Mouse (Mus musculus) hindbrain, embryonic 12.5 days (tissue): ENCODE measurements around the gene Slc4a4. TPM values are rescaled to one million over a fixed set of nuclear protein-coding genes. Genes with fewer than 3 reads are reported as not detected.

Source experiments
- ATAC-seq: fragments of 200-750 bp; cut with Nextera tagmentation; 2 replicates; pipeline ENCODE4 v1.8.0; 2017; ENCODE audit warnings: moderate TSS enrichment; ENCODE audit not compliant: low FRiP score
- H3K27ac ChIP-seq: fragments of 300-500 bp; sonication (generic); 2 replicates; pipeline ENCODE4 v1.5.1; 2016; ENCODE audit warnings: mild to moderate bottlenecking
- H3K27me3 ChIP-seq: fragments of 300-500 bp; sonication (generic); 2 replicates; pipeline ENCODE4 v1.6.1; 2016; ENCODE audit warnings: mild to moderate bottlenecking
- H3K36me3 ChIP-seq: fragments of 300-500 bp; sonication (generic); 2 replicates; pipeline ENCODE4 v1.6.1; 2016; ENCODE audit warnings: mild to moderate bottlenecking
- H3K4me1 ChIP-seq: fragments of 300-500 bp; sonication (generic); 2 replicates; pipeline ENCODE4 v1.6.1; 2016
- H3K4me2 ChIP-seq: fragments of 300-500 bp; sonication (generic); replicated peaks from 2 replicates; pipeline ENCODE4 v1.6.1; 2016; ENCODE audit warnings: mild to moderate bottlenecking
- H3K4me3 ChIP-seq: fragments of 300-500 bp; sonication (generic); 2 replicates; pipeline ENCODE4 v1.5.1; 2016; ENCODE audit warnings: mild to moderate bottlenecking
- H3K9ac ChIP-seq: fragments of 300-500 bp; sonication (generic); 2 replicates; pipeline ENCODE4 v1.6.1; 2016; ENCODE audit warnings: mild to moderate bottlenecking, moderate library complexity
- H3K9me3 ChIP-seq: fragments of 300-500 bp; sonication (generic); replicated peaks from 2 replicates; pipeline ENCODE4 v1.6.1; 2016; ENCODE audit warnings: mild to moderate bottlenecking
- WGBS: fragments of 180-500 bp; shearing (Covaris S2); methylation state at CpG from one replicate; pipeline ENCODE4 v1.1.7; 2016; 5-methylcytosine and 5-hydroxymethylcytosine counted together
- polyA plus RNA-seq: library from polyadenylated mRNA; unstranded; fragments of >200 nt; fragmentation: Nextera tagmentation; extraction: Ambion mirVana; gene quantifications from 2 replicates; pipeline ENCODE4 v1.2.1, GENCODE M21; 2016

Gene Slc4a4
- polyA plus RNA-seq, 1 experiment from 2014 or later, result 3.2 TPM

GRCm38 (mm10) chr5:88945661-88946339, 59.2 kb downstream of the Slc4a4 start:
- WGBS, result 63% methylated on average over 10 of the region's 10 CpGs

GRCm38 (mm10) chr5:88950337-88950736, 63.7 kb downstream of the Slc4a4 start:
- Histone ChIP-seq H3K27ac (no peak overlapping the region), H3K36me3 (no peaks in the 10 kb centered on the region), H3K9ac (no peak overlapping the region), H3K4me1 (no peaks in the 10 kb centered on the region), H3K4me3 (no peak overlapping the region), H3K4me2 (no peak overlapping the region), H3K27me3 (no peaks in the 10 kb centered on the region), H3K9me3 (no peaks in the 10 kb centered on the region)
- 95% methylated on average over 7 of the region's 7 CpGs for WGBS
- ATAC-seq, result no peak

More at GRCm38 (mm10) chr5:88945661-88946339, 59.2 kb downstream of the Slc4a4 start:
- Histone ChIP-seq H3K4me1 (no peaks in the 10 kb centered on the region), H3K27ac (no peak overlapping the region), H3K4me3 (no peak overlapping the region), H3K36me3 (no peaks in the 10 kb centered on the region), H3K9ac (no peak overlapping the region), H3K27me3 (no peaks in the 10 kb centered on the region), H3K9me3 (no peaks in the 10 kb centered on the region), H3K4me2 (no peak overlapping the region)
- no peak for ATAC-seq

GRCm38 (mm10) chr5:88952757-88953577, 66.3 kb downstream of the Slc4a4 start:
- Histone ChIP-seq H3K36me3 (no peaks in the 10 kb centered on the region), H3K27me3 (no peaks in the 10 kb centered on the region), H3K4me3 (no peak overlapping the region), H3K4me2 (no peak overlapping the region), H3K4me1 (no peaks in the 10 kb centered on the region), H3K9me3 (no peaks in the 10 kb centered on the region), H3K27ac (no peak overlapping the region), H3K9ac (no peak overlapping the region)
- no peak for ATAC-seq
- WGBS, result 84% methylated on average over 17 of the region's 17 CpGs

DNA sequence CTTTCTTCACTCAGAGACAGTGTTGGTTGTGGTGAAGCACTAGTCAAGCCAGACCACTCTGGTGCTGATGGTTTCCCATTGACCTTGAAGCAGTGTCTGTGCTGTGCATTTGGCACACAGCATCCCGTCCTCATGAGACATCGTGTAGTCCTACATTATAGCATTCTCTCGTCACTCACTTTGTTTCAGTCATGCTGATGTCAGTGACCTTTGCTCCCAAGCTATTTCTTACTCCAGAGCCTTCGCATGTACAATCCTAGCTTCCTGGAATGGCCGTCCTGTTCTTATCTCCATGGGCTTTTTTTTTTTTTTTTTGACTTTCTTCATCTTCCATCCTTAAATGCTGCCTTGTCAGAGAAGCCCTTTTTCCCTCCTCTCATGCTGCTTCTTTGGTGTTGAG, 71.1 kb downstream of the Slc4a4 start:
- no peak overlapping the region for H3K4me2 ChIP-seq
- H3K27me3 ChIP-seq, result no peaks in the 10 kb centered on the region
- H3K27ac ChIP-seq, result no peak overlapping the region
- H3K4me1 ChIP-seq, result no peaks in the 10 kb centered on the region
- ATAC-seq, result no peak
- no peaks in the 10 kb centered on the region for H3K36me3 ChIP-seq
- H3K9ac ChIP-seq, result no peak overlapping the region
- no peak overlapping the region for H3K4me3 ChIP-seq
- no peaks in the 10 kb centered on the region for H3K9me3 ChIP-seq
- 79% methylated on average over 5 of the region's 5 CpGs for WGBS

DNA sequence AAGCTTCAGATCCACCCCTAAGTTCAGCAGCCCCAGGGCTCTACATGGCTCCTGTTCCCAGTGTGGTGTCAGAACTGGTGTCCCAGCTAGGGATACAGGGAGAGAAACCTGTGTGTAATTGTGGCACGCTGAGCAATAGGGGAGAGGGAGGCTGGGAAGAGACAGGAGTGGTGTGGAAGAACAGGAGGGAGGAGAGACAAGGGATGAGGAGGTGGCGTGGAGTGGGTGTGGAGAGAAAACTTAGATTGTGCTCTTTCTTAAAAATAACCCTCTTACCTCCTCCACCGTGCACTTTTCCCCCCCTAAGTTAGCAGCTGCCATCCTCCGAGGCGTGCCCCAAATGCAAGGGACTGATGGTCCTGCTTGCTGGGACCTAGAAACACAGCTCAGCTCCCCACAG, 72.3 kb downstream of the Slc4a4 start:
- Histone ChIP-seq H3K4me1 (no peaks in the 10 kb centered on the region), H3K9ac (no peak overlapping the region), H3K27ac (no peak overlapping the region), H3K27me3 (no peaks in the 10 kb centered on the region), H3K4me2 (no peak overlapping the region), H3K4me3 (no peak overlapping the region), H3K9me3 (no peaks in the 10 kb centered on the region), H3K36me3 (no peaks in the 10 kb centered on the region)
- WGBS, result 88% methylated on average over 5 of the region's 5 CpGs
- no peak for ATAC-seq

- WGBS, result 62% methylated on average over 6 of the region's 6 CpGs
- ATAC-seq, result no peak
Measured at GRCm38 (mm10) chr5:88959412-88959811, 72.8 kb downstream of the Slc4a4 start.

DNA sequence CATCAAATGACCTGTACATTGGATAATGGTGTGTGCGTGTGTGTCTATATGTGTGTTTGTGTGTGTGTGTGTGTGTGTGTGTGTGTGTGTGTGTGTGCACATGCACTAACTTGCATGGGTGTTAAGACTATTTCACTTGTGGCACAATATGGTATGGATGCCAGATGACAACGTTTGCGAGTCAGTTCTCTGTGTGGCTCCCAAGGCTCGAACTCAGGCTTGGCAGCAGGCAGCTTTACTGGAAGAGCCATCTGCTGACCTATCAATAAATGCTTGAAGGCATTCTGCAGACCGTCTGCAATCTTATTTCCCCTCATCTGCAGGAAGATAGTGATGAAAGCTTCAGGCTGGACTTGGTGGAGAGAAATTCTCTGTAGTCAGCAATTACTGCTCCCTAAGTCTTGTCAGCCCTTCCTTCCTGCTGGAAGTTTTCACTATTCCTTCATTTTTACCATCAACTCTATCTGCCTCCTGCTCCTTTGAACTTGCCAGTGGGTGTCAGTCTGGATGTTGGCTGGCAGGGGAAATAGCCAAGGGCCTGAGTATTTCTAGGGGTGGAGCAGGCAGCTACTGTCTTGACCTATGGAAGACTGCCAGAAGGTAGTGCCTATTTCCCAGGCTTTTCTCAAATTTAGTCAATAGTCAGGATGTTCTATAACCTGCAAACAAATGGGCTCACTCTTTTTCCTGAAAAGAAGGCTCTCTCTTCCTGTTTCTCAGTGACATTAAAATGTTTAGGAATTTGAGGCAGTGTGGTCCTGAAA, 73.9 kb downstream of the Slc4a4 start:
- Histone ChIP-seq H3K9me3 (no peaks in the 10 kb centered on the region), H3K36me3 (no peaks in the 10 kb centered on the region), H3K27me3 (no peaks in the 10 kb centered on the region), H3K27ac (no peak overlapping the region), H3K9ac (no peak overlapping the region), H3K4me1 (no peaks in the 10 kb centered on the region), H3K4me3 (no peak overlapping the region), H3K4me2 (no peak overlapping the region)
- no peak for ATAC-seq
- WGBS, result 89% methylated on average over 5 of the region's 5 CpGs

More at GRCm38 (mm10) chr5:88959412-88959811, 72.8 kb downstream of the Slc4a4 start:
- Histone ChIP-seq H3K27me3 (no peaks in the 10 kb centered on the region), H3K4me2 (no peak overlapping the region), H3K4me1 (no peaks in the 10 kb centered on the region), H3K36me3 (no peaks in the 10 kb centered on the region), H3K9me3 (no peaks in the 10 kb centered on the region), H3K9ac (no peak overlapping the region), H3K4me3 (no peak overlapping the region), H3K27ac (no peak overlapping the region)

DNA sequence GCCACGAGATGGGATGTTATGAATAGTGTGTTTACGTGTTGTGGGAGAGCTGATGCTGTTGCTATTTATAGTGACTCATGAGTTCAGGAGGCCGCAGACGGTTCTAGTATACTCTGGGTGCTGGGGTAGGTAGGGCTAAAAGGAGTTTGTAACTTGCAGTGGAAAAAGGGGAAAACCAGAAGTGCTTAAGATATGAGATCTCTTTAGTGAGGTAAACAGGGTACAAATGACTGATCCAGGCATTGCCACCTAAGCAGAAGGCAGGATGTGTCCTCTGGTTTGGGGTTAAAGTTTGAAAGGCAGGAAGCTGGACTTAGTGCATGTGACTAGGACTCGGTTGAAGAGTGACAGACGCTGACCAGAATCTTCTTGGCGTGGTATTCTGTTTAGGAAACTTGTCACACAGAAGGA, 74.7 kb downstream of the Slc4a4 start:
- H3K4me1 ChIP-seq, result no peaks in the 10 kb centered on the region
- no peak overlapping the region for H3K27ac ChIP-seq
- H3K9ac ChIP-seq, result no peak overlapping the region
- no peaks in the 10 kb centered on the region for H3K27me3 ChIP-seq
- H3K36me3 ChIP-seq, result no peaks in the 10 kb centered on the region
- no peak overlapping the region for H3K4me2 ChIP-seq
- H3K9me3 ChIP-seq, result no peaks in the 10 kb centered on the region
- H3K4me3 ChIP-seq, result no peak overlapping the region
- ATAC-seq, result no peak
- 89% methylated on average over 7 of the region's 7 CpGs for WGBS

DNA sequence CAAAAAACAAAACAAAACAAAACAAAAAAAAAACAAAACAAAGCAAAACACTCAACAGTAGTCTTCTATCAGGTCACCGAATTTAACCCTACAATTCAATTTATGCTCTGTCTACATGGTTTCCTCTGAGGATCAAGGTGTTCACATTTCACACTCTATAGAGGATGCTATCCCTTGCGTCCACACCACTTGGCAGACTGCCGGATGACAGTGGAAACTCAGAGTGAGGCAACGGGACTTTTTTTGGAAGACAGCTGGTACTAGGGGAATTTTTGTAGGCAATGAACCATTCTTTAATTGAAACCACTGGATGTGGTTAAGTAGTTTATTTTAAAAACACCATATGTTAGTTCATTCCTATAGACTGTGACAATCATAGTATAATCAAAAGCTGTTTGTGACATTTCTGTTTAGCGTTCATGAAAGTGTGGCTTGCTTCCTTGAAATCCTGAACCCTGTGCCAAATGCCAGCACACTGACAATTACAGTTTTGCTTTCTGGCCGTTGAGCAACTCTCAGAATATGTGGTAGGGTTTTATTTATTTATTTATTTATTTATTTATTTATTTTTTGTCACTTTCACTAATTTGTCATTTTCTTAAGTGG, 78.2 kb downstream of the Slc4a4 start:
- no peak overlapping the region for H3K27ac ChIP-seq
- no peaks in the 10 kb centered on the region for H3K9me3 ChIP-seq
- ATAC-seq, result no peak
- no peak overlapping the region for H3K9ac ChIP-seq
- H3K27me3 ChIP-seq, result no peaks in the 10 kb centered on the region
- 82% methylated on average over 6 of the region's 6 CpGs for WGBS
- no peaks in the 10 kb centered on the region for H3K36me3 ChIP-seq
- no peak overlapping the region for H3K4me3 ChIP-seq
- H3K4me2 ChIP-seq, result no peak overlapping the region
- 0 out of 2 replicates have a peak, but pooled peaks cover 3% of the 10 kb centered on the region for H3K4me1 ChIP-seq

DNA sequence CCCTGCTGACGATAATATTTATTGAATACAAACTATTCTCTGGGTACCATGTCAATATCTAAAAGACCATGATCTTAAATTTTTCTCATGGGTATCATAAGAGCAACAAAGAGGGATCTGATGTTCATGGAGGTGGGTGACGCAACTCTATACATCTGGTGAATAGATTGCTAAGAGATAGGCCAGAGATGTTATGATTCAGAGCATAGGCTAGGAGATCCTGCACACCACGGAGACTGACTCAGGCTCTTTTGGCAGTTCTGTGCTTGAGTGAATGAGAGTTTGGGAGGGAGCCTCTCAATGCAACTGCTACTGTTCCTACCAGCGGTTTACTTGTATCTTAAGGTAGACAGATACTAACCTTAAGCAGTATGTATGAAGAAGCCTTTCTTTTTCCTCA, 79.9 kb downstream of the Slc4a4 start:
- Histone ChIP-seq H3K9me3 (no peaks in the 10 kb centered on the region), H3K36me3 (no peaks in the 10 kb centered on the region), H3K4me3 (no peak overlapping the region), H3K4me1 (0 out of 2 replicates have a peak, but pooled peaks cover 3% of the 10 kb centered on the region), H3K9ac (no peak overlapping the region), H3K27me3 (no peaks in the 10 kb centered on the region), H3K27ac (no peak overlapping the region), H3K4me2 (no peak overlapping the region)
- WGBS, result 89% methylated on average over 4 of the region's 4 CpGs
- no peak for ATAC-seq

DNA sequence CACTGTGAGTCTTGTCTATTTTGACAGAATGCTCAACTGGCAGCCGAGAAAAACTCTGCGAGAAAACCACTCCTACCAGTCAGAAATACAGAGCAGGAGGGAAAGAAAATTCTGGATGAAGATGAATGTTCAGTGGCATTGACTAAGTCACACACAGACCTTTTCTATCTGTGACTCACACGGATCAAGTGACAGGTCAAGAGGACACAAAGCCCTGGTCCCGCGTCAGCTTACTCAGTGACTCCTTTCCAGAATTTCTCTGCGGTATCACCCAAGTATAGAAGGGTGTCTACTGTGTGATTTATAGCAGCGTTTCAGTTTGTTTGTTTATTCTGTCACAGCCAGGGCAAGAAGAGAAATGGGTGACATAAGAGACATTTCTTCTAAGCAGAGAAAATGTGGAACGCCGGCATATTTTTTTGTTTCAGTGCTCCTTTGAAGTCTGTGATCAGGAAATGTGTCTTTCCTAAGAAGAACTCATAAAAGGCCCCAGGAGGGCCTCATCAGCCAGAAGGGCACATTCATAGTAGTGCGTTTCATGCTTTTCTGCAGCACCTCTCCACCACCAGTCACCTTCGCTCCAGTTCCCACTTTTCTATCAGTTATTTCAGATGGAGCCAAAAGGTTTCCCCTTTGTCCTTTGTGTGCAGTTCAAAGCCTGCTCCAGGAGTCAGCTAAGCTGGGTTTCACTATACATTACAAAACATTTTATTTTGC, 82.5 kb downstream of the Slc4a4 start:
- WGBS, result 29% methylated on average over 11 of the region's 11 CpGs
- Histone ChIP-seq H3K4me2 (no peak overlapping the region), H3K4me1 (0 out of 2 replicates have a peak, but pooled peaks cover 3% of the 10 kb centered on the region), H3K9me3 (no peaks in the 10 kb centered on the region), H3K36me3 (no peaks in the 10 kb centered on the region), H3K4me3 (no peak overlapping the region), H3K27ac (no peak overlapping the region), H3K27me3 (no peaks in the 10 kb centered on the region), H3K9ac (no peak overlapping the region)
- ATAC-seq, result no peak
